Mouse (Mus musculus) lung, embryonic 15.5 days (tissue): ENCODE data around the gene Hs3st5. TPM values are rescaled to one million over a fixed set of nuclear protein-coding genes. Genes with fewer than 3 reads are reported as not detected.

Experiments
- ATAC-seq: fragments of 200-750 bp; cut with Nextera tagmentation; 2 replicates; pipeline ENCODE4 v1.8.0; 2017; ENCODE audit warnings: moderate number of reproducible peaks, borderline replicate concordance; ENCODE audit not compliant: low FRiP score, low TSS enrichment; ENCODE audit errors: extremely low read depth
- H3K27ac ChIP-seq: fragments of 300-500 bp; sonication (generic); 2 replicates; pipeline ENCODE4 v1.5.1; 2015; ENCODE audit warnings: moderate library complexity, mild to moderate bottlenecking, inconsistent platforms
- H3K27me3 ChIP-seq: fragments of 300-500 bp; sonication (generic); 2 replicates; pipeline ENCODE4 v1.6.1; 2015; ENCODE audit warnings: inconsistent platforms
- H3K36me3 ChIP-seq: fragments of 300-500 bp; sonication (generic); 2 replicates; pipeline ENCODE4 v1.6.1; 2015; ENCODE audit warnings: inconsistent platforms
- H3K4me1 ChIP-seq: fragments of 300-500 bp; sonication (generic); 2 replicates; pipeline ENCODE4 v1.6.1; 2015; ENCODE audit warnings: inconsistent platforms
- H3K4me2 ChIP-seq: fragments of 300-500 bp; sonication (generic); 2 replicates; pipeline ENCODE4 v1.6.1; 2015; ENCODE audit warnings: inconsistent platforms, mild to moderate bottlenecking, moderate library complexity
- H3K4me3 ChIP-seq: fragments of 300-500 bp; sonication (generic); 2 replicates; pipeline ENCODE4 v1.5.1; 2015; ENCODE audit warnings: mild to moderate bottlenecking, inconsistent platforms
- H3K9ac ChIP-seq: fragments of 300-500 bp; sonication (generic); 2 replicates; pipeline ENCODE4 v1.6.1; 2015; ENCODE audit warnings: inconsistent platforms
- H3K9me3 ChIP-seq: fragments of 300-500 bp; sonication (generic); 2 replicates; pipeline ENCODE4 v1.6.1; 2016; ENCODE audit warnings: inconsistent platforms
- WGBS: fragments of 180-500 bp; shearing (Covaris S2); methylation state at CpG from one replicate; pipeline ENCODE4 v1.1.7; 2015; 5-methylcytosine and 5-hydroxymethylcytosine counted together
- polyA plus RNA-seq: library from polyadenylated mRNA; unstranded; fragments of >200 nt; fragmentation: Nextera tagmentation; extraction: Ambion mirVana; gene quantifications from 2 replicates; pipeline ENCODE4 v1.2.1, GENCODE M21; 2015

Hs3st5 gene
- polyA plus RNA-seq = 0.34 and 0.46 TPM in 2 replicates

- H3K4me3 ChIP-seq = peak within 1 kb of the TSS; percentile 54
Observed at GRCm38 (mm10) chr10:36506727-36507555, at the start of gene Hs3st5. Gene Hs3st5 (plus strand): TSS chr10:36506814.

DNA sequence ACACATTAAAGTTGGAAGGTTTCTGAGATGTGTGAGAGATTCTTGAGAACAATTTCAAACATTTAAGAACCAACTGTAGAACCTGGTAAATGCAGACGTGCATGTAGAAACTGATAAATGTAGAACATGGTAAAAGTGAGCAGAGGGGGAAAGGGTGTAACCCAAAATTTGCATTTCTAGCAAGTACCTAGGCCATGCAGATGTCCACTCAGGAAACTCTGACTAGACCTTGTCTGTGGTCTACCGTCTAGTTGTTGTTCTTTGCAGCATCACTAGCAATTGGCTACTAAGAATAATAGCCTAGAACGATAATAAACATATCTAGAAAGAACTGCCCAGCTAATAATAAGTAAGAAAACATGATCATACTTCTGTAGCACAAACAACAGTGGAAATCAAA lies 38.0 kb upstream of the Hs3st5 start:
- no peak overlapping the region for H3K4me2 ChIP-seq
- ATAC-seq = no peak
- 82% methylated on average over 3 of the region's 3 CpGs for WGBS

More at GRCm38 (mm10) chr10:36506727-36507555, at the start of gene Hs3st5:
- no peak within 1 kb of the TSS for H3K27ac ChIP-seq
- H3K36me3 ChIP-seq = no peaks in the 10 kb centered on the region
- peaks cover 45% of the 10 kb centered on the region for H3K27me3 ChIP-seq
- peak; percentile 90 for ATAC-seq
- peaks cover 7% of the 10 kb centered on the region for H3K4me1 ChIP-seq
- peak within 1 kb of the TSS; percentile 99 for H3K4me2 ChIP-seq
- peak within 1 kb of the TSS; percentile 8 for H3K9ac ChIP-seq
- WGBS = under 1% methylated on average over 67 of the region's 71 CpGs
- no peaks in the 10 kb centered on the region for H3K9me3 ChIP-seq

GRCm38 (mm10) chr10:36471135-36471534 lies 35.5 kb upstream of the Hs3st5 start:
- WGBS = 62% methylated on average over 3 of the region's 3 CpGs
- H3K27ac ChIP-seq = no peak overlapping the region
- no peak for ATAC-seq
- H3K27me3 ChIP-seq = no peaks in the 10 kb centered on the region
- no peaks in the 10 kb centered on the region for H3K4me1 ChIP-seq
- no peaks in the 10 kb centered on the region for H3K36me3 ChIP-seq
- H3K4me2 ChIP-seq = no peak overlapping the region
- H3K9ac ChIP-seq = no peak overlapping the region
- no peaks in the 10 kb centered on the region for H3K9me3 ChIP-seq
- no peak overlapping the region for H3K4me3 ChIP-seq

More for the DNA sequence above, 38.0 kb upstream of the Hs3st5 start:
- no peak overlapping the region for H3K9ac ChIP-seq
- H3K36me3 ChIP-seq = no peaks in the 10 kb centered on the region
- no peak overlapping the region for H3K27ac ChIP-seq
- no peaks in the 10 kb centered on the region for H3K9me3 ChIP-seq
- H3K4me3 ChIP-seq = no peak overlapping the region
- H3K27me3 ChIP-seq = no peaks in the 10 kb centered on the region
- H3K4me1 ChIP-seq = no peaks in the 10 kb centered on the region

GRCm38 (mm10) chr10:36474834-36475233 lies 31.8 kb upstream of the Hs3st5 start:
- H3K27ac ChIP-seq = no peak overlapping the region
- no peak overlapping the region for H3K9ac ChIP-seq
- H3K9me3 ChIP-seq = no peaks in the 10 kb centered on the region
- H3K4me3 ChIP-seq = no peak overlapping the region
- ATAC-seq = no peak
- no peaks in the 10 kb centered on the region for H3K36me3 ChIP-seq
- H3K27me3 ChIP-seq = no peaks in the 10 kb centered on the region
- WGBS = 46% methylated on average over 3 of the region's 3 CpGs
- H3K4me2 ChIP-seq = no peak overlapping the region
- no peaks in the 10 kb centered on the region for H3K4me1 ChIP-seq

DNA sequence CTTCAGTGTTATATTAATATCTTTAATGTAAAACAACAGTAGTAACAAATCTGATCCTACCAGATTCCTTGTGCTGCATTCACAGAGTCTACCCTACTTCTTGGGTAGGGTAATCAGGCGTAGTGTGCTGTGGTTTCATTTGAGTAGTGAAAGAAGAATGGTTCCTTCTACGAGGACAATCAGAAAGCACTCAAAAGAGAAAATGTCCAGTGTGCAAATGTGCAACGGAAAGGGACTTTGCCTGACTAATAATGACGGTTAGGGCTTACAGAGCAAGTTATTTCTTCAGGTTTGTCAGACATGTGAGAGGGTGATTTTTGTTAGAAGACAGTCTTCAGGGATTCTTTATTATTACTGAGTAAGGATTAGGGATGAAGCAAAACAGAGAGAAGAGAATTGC lies 29.1 kb upstream of the Hs3st5 start:
- Histone ChIP-seq H3K27me3 (no peaks in the 10 kb centered on the region), H3K4me1 (no peaks in the 10 kb centered on the region), H3K27ac (no peak overlapping the region), H3K9ac (no peak overlapping the region), H3K36me3 (no peaks in the 10 kb centered on the region), H3K4me2 (no peak overlapping the region), H3K4me3 (no peak overlapping the region), H3K9me3 (no peaks in the 10 kb centered on the region)
- no peak for ATAC-seq
- WGBS = 76% methylated on average over 4 of the region's 4 CpGs

DNA sequence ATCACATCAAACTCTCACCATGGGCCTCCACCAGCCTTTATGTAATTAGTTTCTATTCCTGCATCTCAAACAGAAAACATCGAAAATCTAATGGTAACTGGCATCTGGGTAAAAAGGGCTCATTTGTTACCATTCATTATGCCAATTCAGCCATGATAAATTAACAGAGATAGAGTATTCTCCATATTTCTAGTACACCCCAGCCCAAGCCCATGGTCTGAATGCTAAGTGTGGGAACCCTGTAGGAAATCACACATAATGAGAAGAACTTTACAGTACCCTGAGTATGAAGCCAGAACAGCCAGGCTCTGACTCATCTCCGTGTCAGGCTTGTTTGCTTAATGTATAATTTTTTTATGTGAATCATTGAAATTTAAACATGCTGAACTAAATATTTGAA lies 23.3 kb upstream of the Hs3st5 start:
- no peak overlapping the region for H3K9ac ChIP-seq
- no peaks in the 10 kb centered on the region for H3K9me3 ChIP-seq
- no peak overlapping the region for H3K4me2 ChIP-seq
- H3K27ac ChIP-seq = no peak overlapping the region
- WGBS = 53% methylated on average over 2 of the region's 2 CpGs
- no peaks in the 10 kb centered on the region for H3K27me3 ChIP-seq
- no peak for ATAC-seq
- no peaks in the 10 kb centered on the region for H3K36me3 ChIP-seq
- no peaks in the 10 kb centered on the region for H3K4me1 ChIP-seq
- no peak overlapping the region for H3K4me3 ChIP-seq

- Histone ChIP-seq H3K36me3 (no peaks in the 10 kb centered on the region), H3K27me3 (no peaks in the 10 kb centered on the region), H3K9me3 (no peaks in the 10 kb centered on the region), H3K4me3 (no peak overlapping the region), H3K4me1 (no peaks in the 10 kb centered on the region), H3K4me2 (no peak overlapping the region), H3K9ac (no peak overlapping the region), H3K27ac (no peak overlapping the region)
- 51% methylated on average over 3 of the region's 3 CpGs for WGBS
- no peak for ATAC-seq
Observed at GRCm38 (mm10) chr10:36484011-36484410, 22.6 kb upstream of the Hs3st5 start.

DNA sequence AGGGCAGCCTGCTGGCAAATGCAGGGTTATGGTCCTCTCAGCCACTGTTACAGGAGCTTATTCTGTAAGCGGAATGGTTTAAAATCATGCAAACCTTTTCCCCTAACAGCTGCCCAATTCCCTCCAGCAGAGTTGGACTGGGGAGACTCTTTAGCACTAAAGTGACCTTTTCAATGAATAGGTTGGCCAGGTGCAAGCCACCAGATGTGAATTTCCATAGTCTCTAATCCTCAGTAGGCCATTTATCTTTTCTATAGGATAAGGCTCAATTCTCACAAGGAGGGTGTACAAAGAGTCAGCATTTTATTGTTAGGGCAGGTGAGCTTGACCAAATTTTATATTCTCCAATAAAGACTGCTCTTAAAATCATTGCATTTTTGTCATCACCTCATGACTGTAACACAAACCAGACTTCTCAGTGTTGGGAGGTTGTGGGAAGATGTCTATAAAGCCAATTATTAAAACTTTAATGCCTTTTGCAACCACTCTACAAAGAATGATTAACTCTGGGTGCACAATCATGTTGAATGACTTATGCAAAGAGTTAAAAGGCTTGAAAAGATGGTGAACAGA lies 21.8 kb upstream of the Hs3st5 start:
- no peak for ATAC-seq
- H3K27ac ChIP-seq = no peak overlapping the region
- 89% methylated on average over 1 of the region's 1 CpGs for WGBS

GRCm38 (mm10) chr10:36493566-36493965 lies 13.0 kb upstream of the Hs3st5 start:
- Histone ChIP-seq H3K4me3 (no peak overlapping the region), H3K4me2 (no peak overlapping the region), H3K9ac (no peak overlapping the region), H3K27me3 (no peaks in the 10 kb centered on the region), H3K9me3 (no peaks in the 10 kb centered on the region), H3K27ac (no peak overlapping the region), H3K4me1 (no peaks in the 10 kb centered on the region), H3K36me3 (no peaks in the 10 kb centered on the region)
- 87% methylated on average over 1 of the region's 1 CpGs for WGBS
- no peak for ATAC-seq

More for the DNA sequence above, 21.8 kb upstream of the Hs3st5 start:
- no peak overlapping the region for H3K4me2 ChIP-seq
- no peak overlapping the region for H3K9ac ChIP-seq
- H3K9me3 ChIP-seq = no peaks in the 10 kb centered on the region
- H3K27me3 ChIP-seq = no peaks in the 10 kb centered on the region
- H3K4me3 ChIP-seq = no peak overlapping the region
- no peaks in the 10 kb centered on the region for H3K4me1 ChIP-seq
- H3K36me3 ChIP-seq = no peaks in the 10 kb centered on the region

DNA sequence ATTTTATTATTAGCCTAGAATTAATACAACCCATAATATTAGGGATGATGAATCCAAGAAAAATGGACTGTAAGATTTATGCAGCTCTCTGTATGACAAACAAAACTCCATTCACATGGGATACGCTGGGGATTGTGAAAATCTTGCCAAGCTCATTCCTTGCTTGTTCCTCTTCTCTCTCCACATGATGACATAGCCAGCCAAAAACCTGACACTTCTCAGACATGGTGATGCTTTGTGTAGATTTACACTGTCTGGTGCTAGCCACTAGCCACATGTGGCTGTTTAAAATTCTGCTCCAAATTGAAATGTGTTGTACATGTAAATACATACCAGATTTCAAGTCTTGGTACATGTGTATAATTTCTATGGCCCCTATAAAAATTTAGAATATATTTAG lies 6.9 kb upstream of the Hs3st5 start:
- H3K9me3 ChIP-seq = no peaks in the 10 kb centered on the region
- no peak overlapping the region for H3K9ac ChIP-seq
- 75% methylated on average over 1 of the region's 1 CpGs for WGBS
- H3K36me3 ChIP-seq = no peaks in the 10 kb centered on the region
- ATAC-seq = no peak
- H3K4me3 ChIP-seq = no peak overlapping the region
- H3K4me1 ChIP-seq = no peaks in the 10 kb centered on the region
- H3K27me3 ChIP-seq = no peaks in the 10 kb centered on the region
- H3K4me2 ChIP-seq = no peak overlapping the region
- no peak overlapping the region for H3K27ac ChIP-seq

DNA sequence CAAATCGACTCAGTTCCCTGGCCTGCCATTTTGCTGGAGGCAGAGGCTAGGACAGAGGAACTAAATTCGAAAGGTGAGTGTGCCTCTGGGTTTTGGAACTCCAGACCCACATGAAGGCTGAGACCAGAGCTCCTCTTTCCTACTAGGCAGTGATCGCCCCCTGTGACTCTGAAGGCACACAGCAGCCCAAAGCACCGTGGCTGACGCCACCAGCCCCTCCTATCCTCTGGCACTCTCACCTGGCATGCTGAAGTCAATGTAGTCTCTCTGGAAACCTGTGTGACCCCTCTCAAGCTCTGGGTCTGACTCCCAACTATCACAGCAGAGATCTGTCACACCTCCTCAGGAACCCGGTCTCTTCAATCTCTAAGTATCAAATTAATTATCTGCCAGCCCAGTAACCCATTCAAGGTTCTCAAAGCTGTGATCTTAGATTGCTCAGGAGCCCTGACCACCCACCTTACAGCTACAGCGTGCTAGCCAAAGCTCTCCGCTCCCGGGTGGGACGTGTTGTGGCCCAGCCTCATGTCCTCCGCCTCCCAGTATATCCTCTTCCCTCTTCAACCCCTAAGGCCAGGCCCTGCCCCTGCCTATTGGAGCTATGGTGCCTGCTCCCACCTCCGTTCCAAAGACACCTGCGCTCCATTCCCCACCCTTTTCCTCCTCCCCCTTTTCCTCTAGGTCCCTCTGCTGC lies 434 bp upstream of the Hs3st5 start:
- H3K4me3 ChIP-seq = peak overlapping the region; percentile 54
- H3K36me3 ChIP-seq = no peaks in the 10 kb centered on the region
- H3K9ac ChIP-seq = no peak overlapping the region
- peaks cover 7% of the 10 kb centered on the region for H3K4me1 ChIP-seq
- H3K9me3 ChIP-seq = no peaks in the 10 kb centered on the region
- no peak overlapping the region for H3K27ac ChIP-seq
- ATAC-seq = peak; percentile 60; the same call in 1 of the 2 replicates
- H3K27me3 ChIP-seq = peaks cover 45% of the 10 kb centered on the region
- WGBS = 6% methylated on average over 13 of the region's 13 CpGs
- peak overlapping the region; percentile 99 for H3K4me2 ChIP-seq

GRCm38 (mm10) chr10:36507556-36507870 lies 899 bp downstream of the Hs3st5 start:
- Histone ChIP-seq H3K4me3 (peak overlapping the region; percentile 54), H3K27me3 (peaks cover 45% of the 10 kb centered on the region), H3K36me3 (no peaks in the 10 kb centered on the region), H3K9me3 (no peaks in the 10 kb centered on the region), H3K9ac (no peak overlapping the region), H3K4me2 (peak overlapping the region; percentile 99), H3K27ac (no peak overlapping the region), H3K4me1 (peaks cover 7% of the 10 kb centered on the region)
- under 1% methylated on average over 15 of the region's 15 CpGs for WGBS
- no peak for ATAC-seq
